Mouse (Mus musculus) forebrain, embryonic 10.5 days (tissue): ENCODE measurements around the gene Kptn. TPM values are rescaled to one million over a fixed set of nuclear protein-coding genes. Genes with fewer than 3 reads are reported as not detected.
A peak's percentile ranks its signal among the peaks of the same experiment; 100 is the strongest.

Source experiments
- DNase-seq: peaks from one replicate; pipeline ENCODE4 v3.0.0-alpha.2; 2017; ENCODE audit warnings: low spot score; ENCODE audit errors: extremely low spot score
- H3K27ac ChIP-seq: fragments of 300-500 bp; sonication (generic); 2 replicates; pipeline ENCODE4 v1.5.1; 2016; ENCODE audit warnings: mild to moderate bottlenecking
- H3K27me3 ChIP-seq: fragments of 300-500 bp; sonication (generic); 2 replicates; pipeline ENCODE4 v1.6.1; 2016; ENCODE audit warnings: mild to moderate bottlenecking; ENCODE audit not compliant: poor library complexity, severe bottlenecking
- H3K36me3 ChIP-seq: fragments of 300-500 bp; sonication (generic); replicated peaks from 2 replicates; pipeline ENCODE4 v1.6.1; 2016; ENCODE audit warnings: mild to moderate bottlenecking, moderate library complexity
- H3K4me1 ChIP-seq: fragments of 300-500 bp; sonication (generic); 2 replicates; pipeline ENCODE4 v1.6.1; 2016
- H3K4me3 ChIP-seq: fragments of 300-500 bp; sonication (generic); 2 replicates; pipeline ENCODE4 v1.5.1; 2016; ENCODE audit warnings: mild to moderate bottlenecking, moderate library complexity
- H3K9me3 ChIP-seq: fragments of 300-500 bp; sonication (generic); 2 replicates; pipeline ENCODE4 v1.6.1; 2016; ENCODE audit warnings: mild to moderate bottlenecking, moderate library complexity
- WGBS: fragments of 180-500 bp; shearing (Covaris S2); methylation state at CpG from one replicate; pipeline ENCODE4 v1.1.7; 2016; 5-methylcytosine and 5-hydroxymethylcytosine counted together
- polyA plus RNA-seq: library from polyadenylated mRNA; unstranded; fragments of >200 nt; fragmentation: Nextera tagmentation; extraction: Ambion mirVana; gene quantifications from 2 replicates; pipeline ENCODE4 v1.2.1, GENCODE M21; 2016

Kptn gene
- 26.0 and 28.8 TPM in 2 replicates for polyA plus RNA-seq

DNA sequence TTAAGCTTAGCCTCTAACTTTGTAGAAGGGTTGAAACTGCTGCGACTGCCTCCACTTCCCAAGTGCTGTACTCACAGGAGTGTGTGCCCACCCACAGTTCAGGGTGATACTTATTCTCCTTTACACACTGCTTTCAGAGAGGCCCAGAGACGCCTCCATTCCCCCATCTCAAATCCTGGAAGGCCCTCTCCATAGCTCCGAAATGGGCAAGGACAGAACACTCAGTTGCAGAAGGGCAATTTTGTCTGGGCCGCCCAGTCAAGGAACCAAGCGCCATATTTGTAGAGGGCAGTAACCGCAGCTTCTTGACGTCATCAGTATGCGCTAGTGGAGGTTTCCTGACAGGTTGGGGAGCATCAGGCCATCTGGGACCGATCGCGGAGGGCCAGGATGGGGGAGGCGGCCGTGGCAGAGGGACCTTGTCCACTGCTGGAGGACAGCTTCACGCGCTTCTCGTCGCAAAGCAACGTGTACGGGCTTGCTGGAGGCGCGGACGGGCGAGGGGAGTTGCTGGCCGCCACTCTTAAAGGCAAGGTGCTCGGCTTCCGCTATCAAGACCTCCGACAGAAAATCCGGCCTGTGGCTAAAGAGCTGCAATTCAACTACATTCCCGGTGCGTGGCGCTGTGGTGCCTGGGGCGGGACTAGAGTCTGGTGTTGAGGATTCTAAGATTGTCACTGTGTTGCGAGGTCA is at the start of gene Kptn:
Gene Kptn (plus strand): TSS at position 327 of the 693 bp plus-strand sequence.
- peaks cover 16% of the 10 kb centered on the region for H3K4me1 ChIP-seq
- H3K4me3 ChIP-seq: peak within 1 kb of the TSS; percentile 79
- H3K36me3 ChIP-seq: peaks cover 37% of the 10 kb centered on the region
- H3K27me3 ChIP-seq: no peaks in the 10 kb centered on the region
- WGBS: 2% methylated on average over 33 of the region's 33 CpGs
- H3K9me3 ChIP-seq: no peaks in the 10 kb centered on the region
- peak within 1 kb of the TSS; percentile 95 for H3K27ac ChIP-seq
- DNase-seq: peak; percentile 92

DNA sequence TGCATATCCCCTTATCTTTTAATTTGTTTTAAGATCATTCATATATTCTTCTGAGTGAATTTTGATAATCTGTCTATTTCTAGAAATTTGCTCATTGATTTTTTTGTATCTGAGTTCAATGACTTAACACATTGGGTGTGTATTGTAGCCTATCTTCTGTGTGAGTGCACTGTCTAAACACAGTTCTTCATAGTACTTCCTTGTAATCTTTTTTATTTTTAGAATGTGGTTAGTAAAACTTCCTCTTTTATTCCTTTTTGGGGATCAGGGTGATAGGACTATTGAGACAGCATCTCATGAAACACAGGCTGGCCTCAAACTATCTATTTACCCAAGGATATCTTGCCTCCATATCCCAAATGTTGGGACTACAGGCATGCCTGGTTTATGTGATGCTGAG is 48.8 kb upstream of the Kptn start:
- H3K4me3 ChIP-seq: no peak overlapping the region
- no peak overlapping the region for H3K27ac ChIP-seq
- no peaks in the 10 kb centered on the region for H3K27me3 ChIP-seq
- no peaks in the 10 kb centered on the region for H3K4me1 ChIP-seq
- H3K36me3 ChIP-seq: no peaks in the 10 kb centered on the region
- H3K9me3 ChIP-seq: no peaks in the 10 kb centered on the region
- no peak for DNase-seq

DNA sequence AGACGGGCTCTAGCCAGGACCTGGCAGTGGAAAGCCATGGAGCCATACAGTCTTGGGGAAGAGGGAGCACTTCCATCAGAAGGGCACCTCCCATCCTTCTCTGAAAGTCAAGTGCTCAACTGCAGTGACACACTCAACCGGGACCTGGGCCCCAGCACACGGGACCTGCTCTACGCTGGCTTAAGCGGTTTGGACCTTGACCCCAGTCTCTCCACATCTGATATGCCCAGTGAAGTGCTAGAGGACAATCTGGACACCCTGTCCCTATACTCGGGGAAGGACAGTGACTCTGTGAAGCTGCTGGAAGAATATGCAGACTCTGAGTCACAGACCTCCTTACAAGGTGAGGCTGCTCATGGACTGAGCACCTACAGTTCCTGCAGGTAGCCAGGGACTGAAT is 47.8 kb upstream of the Kptn start:
- WGBS: 88% methylated on average over 6 of the region's 6 CpGs
- no peak for DNase-seq
- H3K9me3 ChIP-seq: no peaks in the 10 kb centered on the region
- H3K4me3 ChIP-seq: no peak overlapping the region
- no peaks in the 10 kb centered on the region for H3K27me3 ChIP-seq
- H3K27ac ChIP-seq: no peak overlapping the region
- H3K36me3 ChIP-seq: no peaks in the 10 kb centered on the region
- H3K4me1 ChIP-seq: no peaks in the 10 kb centered on the region

DNA sequence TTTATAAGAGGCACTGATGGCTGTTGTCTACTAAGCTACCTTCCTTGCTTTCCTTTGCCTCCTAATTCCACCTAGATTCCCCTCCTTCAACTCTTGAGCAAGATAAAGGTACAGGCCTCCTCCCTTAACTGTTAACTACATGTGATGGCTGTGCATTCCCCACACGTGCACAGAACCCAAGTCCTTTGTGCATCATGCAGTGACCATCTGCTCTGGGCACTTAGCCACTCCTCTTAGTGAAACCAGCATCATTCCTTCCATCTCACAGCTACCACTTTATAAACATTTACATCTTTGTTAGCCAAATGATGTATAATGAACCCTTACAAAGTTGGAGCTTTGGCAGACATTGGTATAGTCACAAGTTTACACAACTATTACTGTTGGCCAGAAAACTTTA is 39.7 kb upstream of the Kptn start:
- Histone ChIP-seq H3K36me3 (no peaks in the 10 kb centered on the region), H3K27ac (no peak overlapping the region), H3K9me3 (no peaks in the 10 kb centered on the region), H3K27me3 (no peaks in the 10 kb centered on the region), H3K4me1 (no peaks in the 10 kb centered on the region), H3K4me3 (no peak overlapping the region)
- no peak for DNase-seq
- WGBS: 67% methylated on average over 1 of the region's 1 CpGs

DNA sequence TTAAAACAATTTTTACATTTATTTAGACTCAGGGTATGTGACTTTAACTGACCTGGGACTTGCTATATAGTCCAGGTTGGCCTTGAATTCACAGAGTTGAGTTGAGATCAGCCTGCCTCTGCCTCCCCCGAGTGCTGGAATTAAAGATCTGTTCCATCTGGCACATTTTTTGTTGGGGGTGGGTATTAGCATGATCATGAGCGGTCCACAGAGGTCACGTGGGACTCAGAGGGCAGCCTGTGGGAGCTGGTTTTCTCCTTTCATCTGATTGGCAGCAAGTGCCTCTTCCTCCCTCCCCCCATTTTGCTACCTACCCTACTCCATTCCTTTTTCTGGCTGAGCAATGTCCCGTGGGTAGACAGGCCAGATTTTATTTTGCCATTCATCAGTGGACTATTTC is 39.1 kb upstream of the Kptn start:
- WGBS: 71% methylated on average over 4 of the region's 4 CpGs
- no peak overlapping the region for H3K4me3 ChIP-seq
- DNase-seq: no peak
- no peaks in the 10 kb centered on the region for H3K9me3 ChIP-seq
- no peak overlapping the region for H3K27ac ChIP-seq
- no peaks in the 10 kb centered on the region for H3K4me1 ChIP-seq
- H3K36me3 ChIP-seq: no peaks in the 10 kb centered on the region
- no peaks in the 10 kb centered on the region for H3K27me3 ChIP-seq

DNA sequence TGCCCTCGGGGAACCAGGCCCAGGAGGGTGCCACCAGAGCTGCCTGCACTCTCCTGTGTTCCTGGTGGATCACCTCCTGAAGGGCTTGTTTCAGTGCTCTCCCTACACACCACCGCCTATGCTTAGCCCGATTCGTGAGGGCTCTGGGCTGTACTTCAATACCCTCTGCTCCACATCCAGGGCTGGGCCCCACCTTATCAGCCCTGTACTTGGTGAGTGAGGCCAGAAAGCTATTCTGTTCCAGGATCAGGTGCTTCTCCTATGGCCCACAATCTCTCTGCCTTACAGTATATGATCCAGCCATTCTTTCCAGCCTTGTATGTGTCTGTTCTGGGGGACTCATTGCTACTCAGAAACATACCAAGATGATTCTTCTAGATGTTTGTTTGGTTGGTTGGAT is 36.3 kb upstream of the Kptn start:
- no peak overlapping the region for H3K4me3 ChIP-seq
- H3K9me3 ChIP-seq: no peaks in the 10 kb centered on the region
- no peaks in the 10 kb centered on the region for H3K36me3 ChIP-seq
- 56% methylated on average over 4 of the region's 4 CpGs for WGBS
- DNase-seq: no peak
- no peaks in the 10 kb centered on the region for H3K4me1 ChIP-seq
- no peaks in the 10 kb centered on the region for H3K27me3 ChIP-seq
- H3K27ac ChIP-seq: no peak overlapping the region

DNA sequence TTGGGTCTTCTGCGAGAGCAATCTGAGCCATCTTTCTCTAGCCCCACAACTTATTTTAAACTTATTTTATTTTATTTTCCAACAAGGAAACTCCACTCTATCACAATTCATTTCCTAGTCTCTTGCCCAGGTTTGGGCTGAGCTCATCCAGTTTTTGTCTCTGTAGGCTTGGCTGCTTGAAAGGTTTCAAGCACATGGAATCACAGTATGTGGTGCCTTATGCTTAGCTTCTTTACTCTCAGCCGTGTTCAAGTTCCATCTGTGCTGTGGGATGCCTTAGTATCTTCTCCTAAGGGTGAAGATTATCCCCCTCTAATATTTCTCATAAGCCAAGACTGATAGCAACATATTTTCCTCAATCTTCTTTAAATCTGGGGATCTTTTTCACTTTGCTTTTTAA is 32.1 kb upstream of the Kptn start:
- 85% methylated on average over 2 of the region's 2 CpGs for WGBS
- no peak for DNase-seq
- H3K27ac ChIP-seq: no peak overlapping the region
- H3K9me3 ChIP-seq: no peaks in the 10 kb centered on the region
- H3K27me3 ChIP-seq: no peaks in the 10 kb centered on the region
- no peak overlapping the region for H3K4me3 ChIP-seq
- no peaks in the 10 kb centered on the region for H3K36me3 ChIP-seq
- no peaks in the 10 kb centered on the region for H3K4me1 ChIP-seq

DNA sequence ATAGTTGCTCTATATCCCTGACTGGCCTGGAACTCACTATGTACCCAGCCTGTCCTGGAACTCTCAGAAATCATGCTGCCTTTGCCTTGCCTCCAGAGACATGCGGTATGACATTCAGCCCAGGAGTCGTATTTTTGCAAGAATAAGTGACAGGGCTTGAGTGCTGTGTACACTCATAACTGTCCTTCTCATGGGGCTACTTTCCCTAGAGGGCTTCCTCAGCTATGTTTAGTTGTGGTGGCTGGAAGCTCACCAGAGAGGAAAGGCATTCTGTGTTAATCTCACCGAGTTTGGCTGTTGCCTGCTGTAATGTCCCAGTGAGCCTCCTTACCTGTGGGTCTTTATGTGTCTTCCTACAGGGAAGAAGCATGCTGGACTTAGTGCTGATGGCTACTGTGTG is 25.1 kb upstream of the Kptn start:
- no peaks in the 10 kb centered on the region for H3K27me3 ChIP-seq
- peaks cover 16% of the 10 kb centered on the region for H3K4me1 ChIP-seq
- no peaks in the 10 kb centered on the region for H3K9me3 ChIP-seq
- H3K36me3 ChIP-seq: no peaks in the 10 kb centered on the region
- DNase-seq: no peak
- WGBS: 68% methylated on average over 3 of the region's 3 CpGs
- no peak overlapping the region for H3K4me3 ChIP-seq
- no peak overlapping the region for H3K27ac ChIP-seq

DNA sequence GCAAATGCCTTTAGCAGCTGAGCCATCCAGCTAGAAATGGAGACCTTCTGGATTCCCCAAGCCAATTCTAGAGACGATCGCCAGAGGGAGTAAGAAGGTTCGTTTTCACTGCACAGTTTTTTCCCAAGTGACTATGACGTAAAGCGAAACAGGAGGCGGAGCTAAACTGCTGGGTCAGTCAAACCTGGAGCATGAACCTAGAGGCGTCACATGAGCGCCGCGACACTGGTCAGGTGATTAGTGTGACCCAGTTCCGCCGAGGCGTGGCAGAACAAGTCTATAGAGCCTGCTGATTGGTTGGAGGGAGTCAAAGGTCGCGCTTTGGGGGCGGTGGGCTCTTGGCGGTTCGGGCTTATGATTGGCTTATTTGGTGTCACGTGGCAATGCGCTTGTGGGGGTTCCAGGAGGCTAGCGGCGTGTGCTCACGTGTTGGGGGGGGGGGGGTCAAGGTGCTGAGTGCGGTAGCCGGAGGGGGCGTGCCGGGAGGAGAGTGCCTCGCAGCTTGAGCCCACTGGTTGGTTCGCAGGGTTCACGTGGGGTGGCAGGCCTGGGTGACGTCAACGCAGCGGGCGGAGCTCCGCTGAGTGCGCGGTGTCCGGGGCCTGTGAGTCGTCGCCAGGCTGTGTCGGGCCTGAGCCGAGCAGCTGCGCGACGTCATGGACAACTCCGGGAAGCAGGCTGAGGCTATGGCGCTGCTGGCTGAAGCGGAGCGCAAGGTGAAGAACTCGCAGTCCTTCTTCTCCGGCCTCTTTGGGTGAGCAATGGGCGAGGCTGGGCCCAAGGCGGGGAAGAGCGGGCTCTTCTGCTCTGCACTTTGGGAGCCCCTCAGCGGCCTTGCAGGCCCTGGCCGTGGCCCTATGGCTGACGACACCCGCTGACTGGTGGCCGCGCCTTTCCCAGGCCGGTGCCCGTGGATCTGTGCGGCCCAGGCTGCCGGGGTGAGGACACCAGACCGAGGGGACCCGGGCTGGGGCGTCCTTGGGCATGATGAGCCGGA is 21.4 kb upstream of the Kptn start, which contains the start of gene Napa:
Gene Napa (plus strand): TSS at position 438 of the 997 bp plus-strand sequence.
- peak within 1 kb of the TSS; percentile 93 for H3K27ac ChIP-seq
- peaks cover 33% of the 10 kb centered on the region for H3K4me1 ChIP-seq
- H3K27me3 ChIP-seq: no peaks in the 10 kb centered on the region
- under 1% methylated on average over 68 of the region's 68 CpGs for WGBS
- DNase-seq: peak; percentile 99
- H3K4me3 ChIP-seq: peak within 1 kb of the TSS; percentile 98
- H3K36me3 ChIP-seq: peaks cover 28% of the 10 kb centered on the region
- no peaks in the 10 kb centered on the region for H3K9me3 ChIP-seq

DNA sequence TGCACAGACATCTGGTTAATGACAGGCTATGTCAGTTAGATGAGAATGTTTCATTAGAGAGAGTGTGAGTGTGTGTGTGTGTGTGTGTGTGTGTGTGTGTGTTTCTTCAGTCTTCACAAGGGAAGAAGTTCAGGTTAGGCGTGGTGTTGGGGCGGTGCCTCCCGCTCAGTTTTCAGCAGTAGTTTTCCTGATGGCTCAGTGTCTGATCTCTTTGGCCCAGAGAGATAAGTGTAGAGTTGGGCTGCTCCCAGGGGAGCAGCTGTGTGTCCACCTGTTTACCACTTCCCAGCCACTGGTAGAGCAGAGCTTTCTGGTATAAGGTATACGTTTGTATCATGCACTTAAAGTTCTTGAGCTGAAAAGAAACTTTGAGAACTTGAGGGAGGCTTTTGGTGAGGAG is 19.8 kb upstream of the Kptn start:
- Histone ChIP-seq H3K9me3 (no peaks in the 10 kb centered on the region), H3K27me3 (no peaks in the 10 kb centered on the region), H3K27ac (no peak overlapping the region), H3K4me1 (peaks cover 36% of the 10 kb centered on the region), H3K4me3 (peak overlapping the region; percentile 98), H3K36me3 (peaks cover 44% of the 10 kb centered on the region)
- 90% methylated on average over 4 of the region's 4 CpGs for WGBS
- DNase-seq: no peak

DNA sequence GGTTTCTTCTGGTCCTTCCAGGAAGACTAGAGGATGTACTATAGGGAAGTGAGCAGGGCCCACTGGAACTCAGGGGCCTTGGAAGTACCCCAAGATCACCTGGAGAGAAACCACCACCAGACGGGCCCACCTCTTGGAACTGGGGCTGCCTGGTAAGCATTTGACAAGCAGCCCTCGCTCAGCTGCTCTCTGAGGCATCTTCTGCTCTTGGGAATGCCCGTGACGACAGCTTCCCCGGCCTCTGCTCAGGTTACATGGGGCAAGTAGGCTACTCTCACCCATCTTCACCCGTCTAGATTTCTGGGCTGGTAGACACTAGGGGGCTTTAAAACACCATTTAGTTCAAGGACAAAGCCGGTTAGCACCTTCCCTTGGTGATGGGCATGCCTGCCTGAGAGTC is 18.6 kb upstream of the Kptn start:
- no peak overlapping the region for H3K4me3 ChIP-seq
- no peaks in the 10 kb centered on the region for H3K9me3 ChIP-seq
- no peaks in the 10 kb centered on the region for H3K27me3 ChIP-seq
- WGBS: 84% methylated on average over 7 of the region's 7 CpGs
- peaks cover 36% of the 10 kb centered on the region for H3K4me1 ChIP-seq
- no peak for DNase-seq
- peaks cover 52% of the 10 kb centered on the region for H3K36me3 ChIP-seq
- H3K27ac ChIP-seq: no peak overlapping the region

DNA sequence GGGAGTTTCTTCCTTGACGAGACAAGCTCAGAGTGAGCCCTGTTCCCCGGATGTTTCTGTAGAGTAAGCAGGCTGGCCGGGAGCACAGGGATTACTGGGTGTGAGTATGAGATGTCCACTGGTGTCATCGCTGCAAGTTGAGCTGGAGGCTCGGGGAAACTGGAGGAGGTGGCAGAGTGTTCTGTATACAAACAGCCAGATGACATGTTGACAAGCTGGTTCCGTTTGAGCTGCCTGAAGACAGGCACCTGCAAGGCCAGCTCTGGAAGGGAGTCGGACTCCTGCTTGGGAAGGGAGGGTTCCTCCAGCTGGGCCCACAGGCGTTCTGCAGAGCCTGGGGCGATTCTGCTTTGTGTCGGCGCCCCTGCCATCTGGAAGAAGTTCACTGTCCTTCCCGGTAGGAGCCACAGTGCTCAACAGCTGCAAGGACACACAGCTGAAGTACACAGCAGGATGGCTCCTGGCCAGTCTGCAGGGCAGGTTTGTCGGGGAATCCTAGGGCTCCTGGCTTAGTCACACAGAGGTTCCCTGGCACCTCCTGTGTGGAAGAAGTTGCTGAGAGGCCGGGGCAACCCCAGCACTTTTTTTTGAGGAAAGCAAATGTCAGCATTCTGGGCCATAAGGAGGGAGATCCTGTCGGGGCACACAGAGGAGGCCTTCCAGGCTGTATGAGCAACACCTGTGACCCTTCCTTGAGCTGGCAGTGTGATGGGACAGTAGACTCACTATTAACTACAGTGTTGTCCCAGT is 17.8 kb upstream of the Kptn start:
- Histone ChIP-seq H3K27me3 (no peaks in the 10 kb centered on the region), H3K36me3 (peaks cover 52% of the 10 kb centered on the region), H3K9me3 (no peaks in the 10 kb centered on the region), H3K27ac (no peak overlapping the region), H3K4me3 (no peak overlapping the region), H3K4me1 (peaks cover 36% of the 10 kb centered on the region)
- WGBS: 86% methylated on average over 15 of the region's 15 CpGs
- no peak for DNase-seq
